Mouse (Mus musculus) lung, postnatal 0 days (tissue): ENCODE data around the gene Kdm2b.

Source experiments
- CTCF ChIP-seq: IDR thresholded peaks from 2 replicates; pipeline ENCODE4 v1.5.1; 2016; ENCODE audit warnings: antibody characterized with exemption, mild to moderate bottlenecking
- EP300 ChIP-seq: IDR thresholded peaks from 2 replicates; pipeline ENCODE4 v1.6.1; 2016; ENCODE audit warnings: antibody characterized with exemption, mild to moderate bottlenecking, control low read depth

DNA sequence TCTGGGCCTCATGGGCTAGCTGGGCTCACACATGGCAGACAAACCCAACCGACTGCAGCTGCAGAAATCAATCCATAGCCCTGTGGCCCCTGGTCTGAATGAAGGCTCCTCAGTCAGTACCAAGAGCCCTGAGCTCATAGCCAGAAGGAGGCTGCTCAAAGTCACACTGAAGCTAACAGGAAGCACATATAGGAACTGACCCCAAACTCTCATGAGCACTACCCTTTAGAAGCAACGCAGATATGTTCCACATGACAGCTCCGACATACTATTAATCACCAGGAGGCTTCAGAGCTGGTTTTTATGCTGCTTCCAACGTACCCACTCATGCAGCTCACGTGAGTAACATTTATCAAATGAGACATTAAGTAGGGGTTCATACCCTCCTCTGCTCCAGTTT, 19.6 kb downstream of the Kdm2b start:
- TF ChIP-seq CTCF (no peak), EP300 (no peak)
